Mouse (Mus musculus) heart, postnatal 0 days (tissue): ENCODE measurements around the gene Fgfr2.

Source experiments
- CTCF ChIP-seq: IDR thresholded peaks from 2 replicates; pipeline ENCODE4 v1.5.1; 2016; ENCODE audit warnings: antibody characterized with exemption, control low read depth, low read depth
- EP300 ChIP-seq: IDR thresholded peaks from 2 replicates; pipeline ENCODE4 v1.6.1; 2016; ENCODE audit warnings: antibody characterized with exemption, low read depth

DNA sequence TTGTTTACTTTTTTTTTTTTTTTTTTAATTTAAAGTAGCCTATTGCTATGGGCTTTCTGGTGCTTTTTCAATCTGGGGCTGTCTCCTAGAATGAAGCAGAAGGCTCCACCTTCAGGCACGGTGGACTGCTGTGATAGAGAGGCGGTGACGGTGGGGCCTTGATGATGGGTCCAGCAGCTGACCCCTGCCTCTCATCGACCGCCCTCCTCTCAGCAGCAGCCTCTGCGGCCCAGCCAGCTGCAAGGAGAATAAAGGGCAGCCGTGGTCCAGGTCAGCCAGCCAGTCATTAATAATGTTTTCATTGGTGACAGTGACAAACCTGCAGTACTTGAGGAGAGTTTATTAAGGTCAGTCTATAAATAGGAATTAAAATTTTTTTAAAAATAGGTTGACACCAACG is 1646.0 kb downstream of the Fgfr2 start:
- TF ChIP-seq CTCF (no peak), EP300 (no peak)
